ENCODE assay signal across 9 mouse cellular contexts in genomic region chr10:68976443-68977025, GRCm38 (mm10).
A peak's percentile ranks its signal among the peaks of the same experiment; 100 is the strongest.
DNase-seq lines count a peak whose midpoint lies in the region; ATAC-seq lines count a peak whose summit lies in the region.
"Had no signal": no experiment of that assay in that cellular context is flagged by ENCODE, and none has a peak within 500 bp of the region (broad histone marks: within the 10 kb centered on the region; RNA-seq: fewer than 3 reads in every experiment).

No protein-coding gene starts in this region.

- peak; percentile 13 for DNase-seq in gastrocnemius, postnatal 25 days
- no peak for DNase-seq in gastrocnemius, adult 18-20 months (ENCODE audit: low spot score)
- peak; percentile 54 for DNase-seq in NIH3T3 (ENCODE audit: low read depth)
- peak; percentile 11 for DNase-seq in kidney, adult 9 months
- DNase-seq in ovary, postnatal 14 days (ENCODE audit: low spot score) = peak; percentile 6
- no peak for DNase-seq in natural killer cell, adult 2 months (ENCODE audit: low spot score in 2 of 2)
- DNase-seq in T-cell, adult 2 months (ENCODE audit: low spot score) = no peak
- DNase-seq: layer of hippocampus, adult 9-11 months had no signal

- no peak for ATAC-seq in monocyte, adult 5-6 weeks (replicated peaks; ENCODE audit: insufficient number of reproducible peaks, low FRiP score, low TSS enrichment, poor library complexity, severe bottlenecking)

Comparison
In these comparisons a context has a peak if more than half of its experiments do, and no peak if none do; other contexts are left out.
1. DNase-seq: peak in gastrocnemius, postnatal 25 days (single experiment), NIH3T3 (single experiment), kidney, adult 9 months (single experiment) and ovary, postnatal 14 days (single experiment); none in gastrocnemius, adult 18-20 months (single experiment), natural killer cell, adult 2 months (0 of 2) and T-cell, adult 2 months (single experiment).